Mouse (Mus musculus) megakaryocyte, embryonic 14.5 days (primary cell): Measurements from ENCODE around the gene Pold1.

Experiments
- FLI1 ChIP-seq: IDR thresholded peaks from 2 replicates; pipeline ENCODE4 v1.6.1; 2012; ENCODE audit warnings: low read length, inconsistent platforms, mixed read lengths
- GATA1 ChIP-seq: IDR thresholded peaks from 3 replicates; pipeline ENCODE4 v1.6.1; 2012; ENCODE audit warnings: mixed read lengths, low read length, inconsistent platforms, borderline replicate concordance

DNA sequence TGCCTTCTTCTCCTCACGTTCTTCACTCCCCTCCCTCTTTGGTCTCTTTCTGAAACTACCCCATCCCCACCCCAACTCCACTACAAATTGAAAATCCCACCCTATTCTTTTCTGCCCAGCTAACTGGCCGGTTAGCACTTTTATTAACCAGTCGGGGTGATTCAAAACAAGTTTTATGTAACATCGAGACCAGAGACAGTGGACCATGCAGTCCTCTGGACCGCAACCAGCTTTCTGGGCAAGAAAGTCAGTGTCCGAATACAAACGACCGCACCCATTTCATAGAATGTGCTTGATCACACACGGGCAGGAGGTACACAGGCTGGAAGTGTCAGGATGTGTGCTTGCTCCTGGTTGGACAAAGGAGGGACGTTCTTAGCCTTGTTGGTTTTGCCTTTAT, 15.8 kb upstream of the Pold1 start:
- no peak for TF ChIP-seq GATA1
- TF ChIP-seq FLI1, result no peak
